Mouse (Mus musculus) gonadal fat pad, adult 2 months (tissue): ENCODE measurements around the gene Gnb1. TPM values are rescaled to one million over a fixed set of nuclear protein-coding genes. Genes with fewer than 3 reads are reported as not detected.
A peak's percentile ranks its signal among the peaks of the same experiment; 100 is the strongest.
"Not testable (repeated sequence)": the region's sequence is repeated elsewhere in the genome, so short reads cannot be mapped to it uniquely, and the experiment has no call there.

ENCODE experiments used
- DNase-seq: peaks from one replicate; pipeline ENCODE4 v3.0.0-alpha.2; 2012; ENCODE audit warnings: low read depth
- polyA plus RNA-seq: library from polyadenylated mRNA; depleted of rRNA; stranded (reverse); fragments of >200 nt; gene quantifications from 2 replicates; pipeline ENCODE4 v1.2.3, GENCODE M21; 2012

The Gnb1 gene
- polyA plus RNA-seq, 1 experiment = 820 TPM

DNA sequence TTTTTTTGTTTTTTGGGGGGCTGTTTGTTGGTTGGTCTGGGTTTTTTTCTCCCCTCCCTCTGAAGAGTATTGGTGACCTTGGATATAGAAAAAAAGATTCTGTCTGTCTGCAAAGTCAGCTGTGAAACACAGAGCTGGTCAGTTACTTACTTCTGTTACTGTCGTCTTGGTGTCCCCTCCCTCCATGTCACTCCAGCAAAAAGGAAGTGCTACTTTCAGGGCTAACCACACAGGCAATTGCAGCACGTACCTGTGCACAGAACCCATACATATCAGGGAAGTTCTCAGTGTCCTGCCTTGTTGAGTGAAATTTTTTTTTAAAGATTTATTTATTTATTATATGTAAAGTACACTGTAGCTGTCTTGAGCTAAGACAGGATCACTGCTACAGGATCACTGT, 59.3 kb downstream of the Gnb1 start:
- no peak for DNase-seq

- DNase-seq = no peak
Observed at GRCm38 (mm10) chr4:155551073-155551472, 59.9 kb downstream of the Gnb1 start.

- DNase-seq = no peak
Observed at GRCm38 (mm10) chr4:155552917-155553532, 61.9 kb downstream of the Gnb1 start.

DNA sequence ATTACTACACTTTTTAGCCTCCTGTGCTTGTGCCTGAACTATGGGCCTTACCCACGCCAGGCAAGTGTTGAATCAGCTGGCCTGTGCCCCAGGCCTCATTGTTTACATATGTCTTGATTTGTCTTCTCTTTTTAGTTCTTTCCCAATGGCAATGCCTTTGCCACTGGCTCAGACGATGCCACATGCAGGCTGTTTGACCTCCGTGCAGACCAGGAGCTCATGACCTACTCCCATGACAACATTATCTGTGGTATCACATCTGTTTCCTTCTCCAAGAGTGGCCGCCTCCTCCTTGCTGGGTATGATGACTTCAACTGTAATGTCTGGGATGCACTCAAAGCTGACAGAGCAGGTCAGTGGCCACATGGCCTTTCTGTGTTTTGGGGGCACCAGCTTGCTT, 63.7 kb downstream of the Gnb1 start:
- no peak for DNase-seq

DNA sequence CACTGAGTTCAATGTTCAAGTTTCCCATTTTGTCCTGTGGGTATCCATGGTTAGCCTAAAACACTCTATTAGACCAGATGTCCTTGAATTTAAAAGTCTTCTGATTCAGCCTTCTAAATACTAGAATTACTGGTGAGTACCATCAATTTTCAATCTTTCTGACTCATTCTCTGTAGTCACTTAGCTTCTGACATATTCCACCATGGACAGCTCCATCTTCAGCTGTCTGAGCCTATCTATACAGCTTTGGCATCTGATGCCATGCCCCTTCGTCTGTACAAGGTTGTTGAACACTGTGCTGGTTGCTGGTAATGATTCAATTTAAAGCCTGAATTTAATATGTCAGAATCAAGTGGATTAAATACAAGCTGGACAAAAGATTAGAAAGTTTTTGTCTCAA, 64.3 kb downstream of the Gnb1 start:
- DNase-seq = no peak

DNA sequence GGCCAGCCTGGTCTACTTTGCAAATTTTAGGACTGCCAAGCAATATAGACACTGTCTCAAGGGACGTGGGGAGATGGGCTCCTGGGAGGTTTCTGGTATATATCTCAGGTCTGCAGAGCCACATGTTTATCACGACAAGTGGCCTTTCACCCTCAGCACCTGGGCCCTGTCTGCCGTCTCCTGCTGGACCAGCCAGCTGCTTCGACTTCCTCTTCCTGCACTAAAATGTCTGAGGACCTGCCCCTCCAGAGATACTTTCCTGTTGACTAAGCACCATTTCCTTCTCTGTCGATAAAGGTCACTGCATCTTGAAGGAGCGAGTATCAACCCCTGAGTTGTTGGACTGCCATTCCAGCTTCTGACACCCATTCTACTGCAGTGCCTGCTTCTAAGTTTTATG, 68.3 kb downstream of the Gnb1 start:
- no peak for DNase-seq

- no peak for DNase-seq
Observed at GRCm38 (mm10) chr4:155560932-155561331, 69.8 kb downstream of the Gnb1 start.

- DNase-seq = no peak
Observed at GRCm38 (mm10) chr4:155561661-155562442, 70.7 kb downstream of the Gnb1 start, which contains the start of gene Nadk. TSS of gene Nadk (plus strand) at chr4:155562378.

DNA sequence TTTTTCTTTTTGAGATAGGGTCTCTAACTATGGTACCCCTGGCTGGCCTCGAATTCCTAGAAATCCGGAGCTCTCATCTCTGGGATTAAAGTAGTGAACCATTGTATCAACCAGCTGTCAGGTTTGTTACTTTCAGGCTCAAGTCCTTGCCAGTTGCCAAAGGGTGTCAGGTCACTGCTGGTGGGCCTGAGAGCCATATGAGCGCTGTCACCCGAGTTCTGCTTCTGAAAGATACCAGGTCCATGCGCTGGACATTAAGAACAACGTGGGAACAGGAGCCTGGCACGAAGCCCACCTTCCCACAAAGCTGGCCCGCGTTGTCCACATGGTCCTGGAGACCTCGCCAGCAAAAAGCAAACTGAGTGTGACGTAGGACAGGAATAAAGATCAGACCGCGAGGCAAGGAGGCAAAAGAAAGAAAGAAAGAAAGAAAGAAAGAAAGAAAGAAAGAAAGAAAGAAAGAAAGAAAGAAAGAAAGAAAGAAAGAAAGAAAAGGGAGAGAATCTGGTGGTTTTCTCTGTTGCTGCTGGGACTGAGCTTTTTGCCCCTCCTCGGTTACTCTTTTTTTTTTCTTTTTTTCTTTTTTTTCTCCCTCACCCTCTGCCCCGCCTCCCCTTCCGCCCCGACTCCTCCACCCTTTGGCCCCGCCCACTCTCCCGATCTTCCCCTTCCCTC, 71.7 kb downstream of the Gnb1 start:
- DNase-seq = no peak

DNA sequence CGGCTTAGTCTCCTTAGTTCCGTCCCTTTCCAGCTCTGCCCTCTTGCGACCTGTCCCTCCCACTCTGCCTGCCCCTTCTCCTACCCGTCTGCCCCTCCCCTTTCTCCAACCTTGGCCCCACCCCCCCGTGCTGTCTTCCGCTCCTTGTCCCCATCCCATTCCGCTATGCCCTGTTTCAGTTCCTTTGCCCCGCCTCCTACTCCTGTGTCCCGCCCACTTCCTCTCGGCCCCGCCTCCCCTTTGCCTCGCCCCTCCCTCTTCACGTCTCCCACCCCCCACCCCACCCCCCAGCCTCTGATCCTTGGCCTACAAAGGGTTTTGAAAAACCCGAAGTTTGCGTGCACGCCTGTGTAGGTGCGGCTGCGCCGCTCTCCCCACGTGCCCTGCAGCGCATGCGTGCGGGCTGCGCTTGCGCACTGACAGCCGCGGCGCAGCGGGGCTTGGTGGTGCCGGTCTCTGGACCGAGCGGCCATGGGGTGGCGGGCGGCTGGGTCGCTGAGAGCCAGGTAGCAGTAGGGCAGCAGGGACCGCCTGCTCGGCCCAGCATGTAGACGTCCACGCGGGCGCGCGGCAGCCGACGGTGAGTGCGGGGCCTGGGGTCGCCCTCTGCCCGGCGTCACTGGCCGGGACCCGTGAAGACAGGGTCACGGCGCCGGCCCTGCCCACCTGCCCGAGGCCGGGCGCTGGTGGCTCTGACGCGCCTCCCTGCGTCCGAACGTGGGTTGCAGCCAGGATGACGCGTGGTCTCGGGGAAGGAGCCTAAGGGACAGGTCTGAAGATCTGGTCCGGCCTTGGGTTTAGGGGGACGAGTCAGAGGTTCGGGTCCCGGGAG, 72.5 kb downstream of the Gnb1 start:
- peak; percentile 72 for DNase-seq

- DNase-seq = no peak
Observed at GRCm38 (mm10) chr4:155564315-155565069, 73.3 kb downstream of the Gnb1 start.

- DNase-seq = no peak
Observed at GRCm38 (mm10) chr4:155566555-155566954, 75.4 kb downstream of the Gnb1 start.

- no peak for DNase-seq
Observed at GRCm38 (mm10) chr4:155568170-155568569, 77.0 kb downstream of the Gnb1 start.

GRCm38 (mm10) chr4:155568632-155569370, 77.6 kb downstream of the Gnb1 start:
- no peak for DNase-seq

GRCm38 (mm10) chr4:155569818-155570217, 78.7 kb downstream of the Gnb1 start:
- DNase-seq = no peak

DNA sequence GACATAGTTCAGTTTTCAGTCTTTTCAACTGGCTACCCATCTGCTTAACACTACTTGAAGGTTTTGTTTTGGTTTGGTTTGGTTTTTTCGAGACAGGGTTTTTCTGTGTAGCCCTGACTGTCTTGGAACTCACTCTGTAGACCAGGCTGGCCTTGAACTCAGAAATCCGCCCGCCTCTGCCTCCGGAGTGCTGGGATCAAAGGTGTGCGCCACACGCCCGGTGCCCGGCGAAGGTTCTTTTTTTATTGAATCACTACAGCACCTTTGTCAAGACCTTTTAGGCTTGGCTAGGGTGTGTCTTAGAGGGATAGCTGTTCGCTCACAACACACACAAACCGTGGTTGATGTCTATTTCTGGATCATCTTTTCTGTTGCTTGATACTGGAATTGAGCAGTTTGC, 79.2 kb downstream of the Gnb1 start:
- not testable (repeated sequence) for DNase-seq

- DNase-seq = no peak
Observed at GRCm38 (mm10) chr4:155571442-155571841, 80.3 kb downstream of the Gnb1 start.

DNA sequence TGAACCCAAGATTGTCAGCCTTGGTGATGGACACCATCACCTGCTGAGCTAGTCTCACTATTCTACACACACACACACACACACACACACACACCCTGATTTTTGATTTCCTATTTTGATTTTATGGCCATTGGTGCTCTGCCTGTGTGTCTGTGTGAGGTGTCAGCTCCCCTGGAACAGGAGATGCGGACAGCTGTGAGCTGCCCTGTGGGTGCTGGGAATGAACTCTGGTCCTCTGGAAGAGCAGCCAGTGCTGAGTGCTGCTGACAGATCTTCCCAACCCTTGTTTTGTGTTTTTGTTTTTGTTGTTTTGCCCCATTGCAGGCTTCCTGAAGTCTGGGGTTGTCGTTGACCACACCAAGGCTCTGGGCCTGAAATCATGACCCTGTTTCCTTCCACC, 82.0 kb downstream of the Gnb1 start:
- no peak for DNase-seq

- no peak for DNase-seq
Observed at GRCm38 (mm10) chr4:155573876-155574275, 82.7 kb downstream of the Gnb1 start.

- no peak for DNase-seq
Observed at GRCm38 (mm10) chr4:155574931-155575330, 83.8 kb downstream of the Gnb1 start.
